Mouse (Mus musculus) lung, postnatal 0 days (tissue): ENCODE measurements around the gene Spink2.

Experiments used
- CTCF ChIP-seq: IDR thresholded peaks from 2 replicates; pipeline ENCODE4 v1.5.1; 2016; ENCODE audit warnings: antibody characterized with exemption, mild to moderate bottlenecking
- EP300 ChIP-seq: IDR thresholded peaks from 2 replicates; pipeline ENCODE4 v1.6.1; 2016; ENCODE audit warnings: antibody characterized with exemption, mild to moderate bottlenecking, control low read depth

DNA sequence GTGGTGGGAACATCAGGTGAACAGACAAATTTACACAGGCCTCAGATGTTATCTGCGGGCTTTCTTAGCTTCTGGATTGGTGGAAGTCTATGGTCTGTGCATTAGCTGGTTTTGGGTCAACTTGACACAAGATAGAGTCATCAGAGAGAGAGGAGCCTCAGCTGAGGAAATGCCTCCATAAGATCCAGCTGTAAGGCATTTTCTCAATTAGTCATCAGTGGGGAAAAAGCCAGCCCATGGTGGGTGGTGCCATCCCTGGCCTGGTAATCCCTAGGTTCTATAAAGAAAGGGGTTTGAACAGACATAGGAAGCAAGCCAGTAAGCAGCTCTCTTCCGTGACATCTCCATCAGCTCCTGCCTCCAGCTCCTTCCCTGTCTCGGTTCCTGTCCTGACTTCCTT is 25.9 kb downstream of the Spink2 start:
- TF ChIP-seq EP300 = no peak
- TF ChIP-seq CTCF = no peak
